ENCODE assay signal across 21 mouse cellular contexts in genomic region chr8:122101816-122102215, GRCm38 (mm10).
DNase-seq lines count a peak whose midpoint lies in the region; ATAC-seq and TF ChIP-seq lines count a peak whose summit lies in the region.
"Had no signal": no experiment of that assay in that cellular context is flagged by ENCODE, and none has a peak within 500 bp of the region (broad histone marks: within the 10 kb centered on the region; RNA-seq: fewer than 3 reads in every experiment).

No protein-coding gene starts in this region.

- no peak overlapping the region for H3K4me3 ChIP-seq in heart, embryonic 13.5 days
- no peak overlapping the region for H3K4me3 ChIP-seq in midbrain, embryonic 10.5 days
- H3K4me3 ChIP-seq in midbrain, embryonic 14.5 days (replicated peaks; ENCODE audit: low read depth, low read length) = no peak overlapping the region
- no peak overlapping the region for H3K4me3 ChIP-seq in embryonic facial prominence, embryonic 12.5 days
- H3K4me3 ChIP-seq in limb, embryonic 14.5 days (replicated peaks; ENCODE audit: low read length) = no peak overlapping the region
- H3K4me3 ChIP-seq: forebrain, embryonic 15.5 days; hindbrain, embryonic 15.5 days; left cerebral cortex, adult 2 months; lung, embryonic 15.5 days; midbrain, embryonic 12.5 days had no signal

- no peaks in the 10 kb centered on the region for H3K36me3 ChIP-seq in heart, embryonic 13.5 days
- H3K36me3 ChIP-seq in midbrain, embryonic 10.5 days = no peaks in the 10 kb centered on the region
- H3K36me3 ChIP-seq in midbrain, embryonic 14.5 days (ENCODE audit: control insufficient read depth, insufficient read depth, low read length) = no peaks in the 10 kb centered on the region
- H3K36me3 ChIP-seq in embryonic facial prominence, embryonic 12.5 days = no peaks in the 10 kb centered on the region
- no peaks in the 10 kb centered on the region for H3K36me3 ChIP-seq in limb, embryonic 14.5 days (ENCODE audit: control insufficient read depth, insufficient read depth, low read length)
- H3K36me3 ChIP-seq: forebrain, embryonic 15.5 days; hindbrain, embryonic 15.5 days; lung, embryonic 15.5 days; midbrain, embryonic 12.5 days had no signal

- H3K27me3 ChIP-seq in heart, embryonic 13.5 days (replicated peaks) = 0 out of 2 replicates have a peak, but pooled peaks cover 3% of the 10 kb centered on the region
- H3K27me3 ChIP-seq in midbrain, embryonic 10.5 days (ENCODE audit: low read depth, poor library complexity, severe bottlenecking) = no peaks in the 10 kb centered on the region
- H3K27me3 ChIP-seq in midbrain, embryonic 14.5 days (ENCODE audit: control insufficient read depth, insufficient read depth, low read length) = no peaks in the 10 kb centered on the region
- H3K27me3 ChIP-seq in embryonic facial prominence, embryonic 12.5 days = no peaks in the 10 kb centered on the region
- no peaks in the 10 kb centered on the region for H3K27me3 ChIP-seq in limb, embryonic 14.5 days (ENCODE audit: control insufficient read depth, insufficient read depth, low read length)
- H3K27me3 ChIP-seq: forebrain, embryonic 15.5 days; hindbrain, embryonic 15.5 days; midbrain, embryonic 12.5 days had no signal

- TF ChIP-seq POLR2A in limb, embryonic 14.5 days (IDR thresholded peaks at IDR 0.05; ENCODE audit: borderline replicate concordance, extremely low read depth, insufficient read depth, insufficient read length) = no peak

- ATAC-seq in heart, embryonic 13.5 days (ENCODE audit: extremely low read depth, insufficient number of reproducible peaks, low FRiP score, low TSS enrichment) = no peak
- no peak for ATAC-seq in midbrain, embryonic 14.5 days (ENCODE audit: low FRiP score, low TSS enrichment)
- ATAC-seq in embryonic facial prominence, embryonic 12.5 days (ENCODE audit: insufficient number of reproducible peaks, insufficient read depth, low FRiP score, low TSS enrichment) = no peak
- no peak for ATAC-seq in limb, embryonic 14.5 days (ENCODE audit: low FRiP score, low read depth)
- ATAC-seq: forebrain, embryonic 15.5 days; intestine, embryonic 16.5 days had no signal

- no peak overlapping the region for H3K9ac ChIP-seq in heart, embryonic 13.5 days
- H3K9ac ChIP-seq in midbrain, embryonic 14.5 days (replicated peaks; ENCODE audit: low read length) = no peak overlapping the region
- no peak overlapping the region for H3K9ac ChIP-seq in embryonic facial prominence, embryonic 12.5 days
- H3K9ac ChIP-seq in limb, embryonic 14.5 days (ENCODE audit: low read depth, low read length, severe bottlenecking) = no peak overlapping the region
- H3K9ac ChIP-seq: forebrain, embryonic 15.5 days; liver, embryonic 14.5 days; lung, embryonic 15.5 days; midbrain, embryonic 12.5 days had no signal

- peaks cover 55% of the 10 kb centered on the region for H3K4me1 ChIP-seq in heart, embryonic 13.5 days
- peaks cover 25% of the 10 kb centered on the region for H3K4me1 ChIP-seq in midbrain, embryonic 10.5 days
- H3K4me1 ChIP-seq in midbrain, embryonic 14.5 days (ENCODE audit: control insufficient read depth, insufficient read depth, low read length) = peaks cover 12% of the 10 kb centered on the region; the same call in 1 of the 2 replicates
- peaks cover 19% of the 10 kb centered on the region for H3K4me1 ChIP-seq in embryonic facial prominence, embryonic 12.5 days
- peaks cover 25% of the 10 kb centered on the region for H3K4me1 ChIP-seq in limb, embryonic 14.5 days (ENCODE audit: control insufficient read depth, insufficient read depth, low read length)

- H3K9me3 ChIP-seq in heart, embryonic 13.5 days = no peaks in the 10 kb centered on the region
- no peaks in the 10 kb centered on the region for H3K9me3 ChIP-seq in midbrain, embryonic 10.5 days (replicated peaks)
- no peaks in the 10 kb centered on the region for H3K9me3 ChIP-seq in midbrain, embryonic 14.5 days (ENCODE audit: control insufficient read depth, low read length)
- H3K9me3 ChIP-seq in embryonic facial prominence, embryonic 12.5 days = no peaks in the 10 kb centered on the region
- no peaks in the 10 kb centered on the region for H3K9me3 ChIP-seq in limb, embryonic 14.5 days (ENCODE audit: control insufficient read depth, low read length)
- H3K9me3 ChIP-seq: forebrain, embryonic 15.5 days; hindbrain, embryonic 15.5 days; lung, embryonic 15.5 days; midbrain, embryonic 12.5 days had no signal

- no peak overlapping the region for H3K4me2 ChIP-seq in heart, embryonic 13.5 days
- no peak overlapping the region for H3K4me2 ChIP-seq in midbrain, embryonic 14.5 days (ENCODE audit: low read length)
- no peak overlapping the region for H3K4me2 ChIP-seq in embryonic facial prominence, embryonic 12.5 days (replicated peaks)
- H3K4me2 ChIP-seq in limb, embryonic 14.5 days (replicated peaks; ENCODE audit: low read depth, low read length, severe bottlenecking) = no peak overlapping the region
- H3K4me2 ChIP-seq: forebrain, embryonic 15.5 days; hindbrain, embryonic 15.5 days; lung, embryonic 15.5 days; midbrain, embryonic 12.5 days had no signal

- no peak for DNase-seq in heart, postnatal 4 days
- DNase-seq in midbrain, embryonic 10.5 days (ENCODE audit: low spot score) = no peak
- no peak for DNase-seq in midbrain, embryonic 14.5 days
- DNase-seq in limb, embryonic 14.5 days (ENCODE audit: low spot score) = no peak
- DNase-seq in adrenal gland, adult 8-10 months = no peak
- no peak for DNase-seq in thymus, postnatal 36 days
- DNase-seq: adrenal gland, adult 2 months; cerebellum, adult 9-11 months; gastrocnemius, postnatal 36 days; kidney, postnatal 36 days; layer of hippocampus, adult 9-11 months had no signal

- 47% methylated on average over 5 of the region's 5 CpGs for WGBS in heart, embryonic 13.5 days
- WGBS in midbrain, embryonic 10.5 days = 73% methylated on average over 5 of the region's 5 CpGs
- WGBS in midbrain, embryonic 14.5 days = 52% methylated on average over 5 of the region's 5 CpGs
- 64% methylated on average over 5 of the region's 5 CpGs for WGBS in embryonic facial prominence, embryonic 12.5 days
- WGBS in limb, embryonic 14.5 days = 59% methylated on average over 5 of the region's 5 CpGs

- peak overlapping the region; percentile 55 for H3K27ac ChIP-seq in heart, embryonic 13.5 days (replicated peaks)
- peak overlapping the region; percentile 57; the same call in 1 of the 2 replicates for H3K27ac ChIP-seq in midbrain, embryonic 10.5 days (replicated peaks)
- H3K27ac ChIP-seq in midbrain, embryonic 14.5 days (replicated peaks; ENCODE audit: low read depth, low read length) = no peak overlapping the region
- peak overlapping the region; percentile 79 for H3K27ac ChIP-seq in embryonic facial prominence, embryonic 12.5 days
- peak overlapping the region; percentile 52; the same call in 1 of the 2 replicates for H3K27ac ChIP-seq in limb, embryonic 14.5 days (replicated peaks; ENCODE audit: low read depth, low read length)
- H3K27ac ChIP-seq: forebrain, embryonic 15.5 days; hindbrain, embryonic 15.5 days; left cerebral cortex, adult 2 months; liver, embryonic 14.5 days; macrophage had no signal
